Mouse (Mus musculus): ENCODE measurements around the gene Pik3c2b. TPM values are rescaled to one million over a fixed set of nuclear protein-coding genes. Genes with fewer than 3 reads are reported as not detected.
A peak's percentile ranks its signal among the peaks of the same experiment; 100 is the strongest.

Gene Pik3c2b
- polyA plus RNA-seq, 1 experiment from 2014 or later = 1.00 TPM

DNA sequence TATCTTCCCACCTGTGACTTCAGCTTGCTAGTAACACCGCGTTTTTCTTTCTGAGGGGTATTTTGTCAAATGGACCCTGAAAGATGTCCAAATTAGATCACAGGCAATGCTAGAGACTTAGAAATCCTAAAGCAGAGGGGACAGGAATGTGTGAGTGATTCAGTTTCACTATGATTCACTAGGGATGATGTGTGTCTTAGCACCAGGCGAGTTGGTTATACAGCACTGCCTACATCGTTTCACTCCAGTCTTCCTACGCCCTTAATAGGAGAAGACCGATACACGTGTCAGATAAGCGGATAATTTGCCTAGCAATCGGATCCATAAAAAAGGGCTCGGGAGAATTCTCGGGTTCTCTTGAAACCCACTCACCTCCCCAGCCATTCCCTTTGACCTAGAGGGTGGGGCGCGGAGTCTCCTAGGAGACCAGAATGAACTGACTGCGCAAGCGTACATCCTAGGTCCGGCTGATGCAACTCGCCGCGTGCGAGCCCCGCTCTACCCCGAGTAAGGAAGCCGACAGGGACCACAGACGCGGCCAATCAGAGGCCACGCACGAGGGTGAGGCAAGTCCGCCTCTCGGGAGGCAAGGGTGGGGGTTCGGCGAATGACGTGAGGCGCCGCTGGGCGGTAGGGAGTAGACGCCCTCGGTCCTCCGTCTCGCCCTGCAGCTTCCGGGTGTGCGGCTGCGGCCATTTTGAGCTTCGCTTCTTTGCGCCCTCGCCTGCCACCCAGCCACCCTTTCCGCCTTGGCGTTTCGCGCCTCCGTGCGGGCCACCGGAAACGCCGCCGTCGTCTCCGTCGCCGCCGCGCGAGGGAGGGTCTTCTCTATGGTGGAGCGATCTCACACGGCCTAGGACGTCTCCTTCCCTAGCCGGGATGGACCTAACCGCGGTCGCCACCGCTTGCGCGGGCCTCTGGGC lies 85.4 kb downstream of the Pik3c2b start, which contains the start of gene Ppp1r15b:
TSS of gene Ppp1r15b (plus strand) at position 506 of the 923 bp plus-strand sequence.
- H3K27me3 ChIP-seq (ENCODE audit: insufficient read depth, low read length) = no peaks in the 10 kb centered on the region
- H3K27ac ChIP-seq (ENCODE audit: low read depth) = peak within 1 kb of the TSS; percentile 98
- DNase-seq (peak; percentile 99), ATAC-seq (peak; percentile 96)
- H3K9ac ChIP-seq (replicated peaks) = peak within 1 kb of the TSS; percentile 88
- under 1% methylated on average over 59 of the region's 72 CpGs for WGBS (ENCODE audit: insufficient replicate concordance)
- H3K4me2 ChIP-seq (ENCODE audit: low read depth, low read length) = peak within 1 kb of the TSS; percentile 85
- peaks cover 17% of the 10 kb centered on the region for H3K4me1 ChIP-seq (ENCODE audit: insufficient read depth)
- peaks cover 19% of the 10 kb centered on the region for H3K36me3 ChIP-seq (replicated peaks; ENCODE audit: insufficient read depth, low read length)
- TF ChIP-seq CTCF (IDR thresholded peaks at IDR 0.05; ENCODE audit: low read depth) (peak; percentile 9), EP300 (IDR thresholded peaks at IDR 0.05; ENCODE audit: low read depth) (peak; percentile 85)
- H3K9me3 ChIP-seq (ENCODE audit: low read length) = no peaks in the 10 kb centered on the region
- peak within 1 kb of the TSS; percentile 82 for H3K4me3 ChIP-seq (ENCODE audit: low read depth, low read length)

DNA sequence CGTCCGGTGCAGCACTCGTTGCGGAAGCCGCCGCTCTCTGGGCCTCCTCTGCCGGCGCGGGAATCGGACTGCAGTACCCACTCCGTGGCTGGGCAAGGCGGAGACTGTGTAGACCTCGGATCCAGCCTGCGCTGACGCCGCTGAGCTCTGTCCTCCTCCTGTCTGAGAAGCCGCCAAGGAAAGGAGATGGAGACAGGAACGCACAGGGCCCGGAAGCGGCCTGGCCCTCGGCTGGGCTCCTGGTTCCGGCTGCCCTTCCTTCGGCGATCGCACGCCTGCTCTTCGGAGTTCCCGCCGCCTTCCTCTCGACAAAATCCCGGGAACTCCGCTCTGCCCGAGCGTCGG lies 86.1 kb downstream of the Pik3c2b start:
- ATAC-seq (no peak; the same call in 1 of the 2 replicates), DNase-seq (no peak)
- TF ChIP-seq EP300 (IDR thresholded peaks at IDR 0.05; ENCODE audit: low read depth) (no peak), CTCF (IDR thresholded peaks at IDR 0.05; ENCODE audit: low read depth) (no peak)
- no peaks in the 10 kb centered on the region for H3K9me3 ChIP-seq (ENCODE audit: low read length)
- peak overlapping the region; percentile 98 for H3K27ac ChIP-seq (ENCODE audit: low read depth)
- peaks cover 25% of the 10 kb centered on the region for H3K36me3 ChIP-seq (replicated peaks; ENCODE audit: insufficient read depth, low read length)
- H3K9ac ChIP-seq (replicated peaks) = peak overlapping the region; percentile 88
- H3K4me3 ChIP-seq (ENCODE audit: low read depth, low read length) = peak overlapping the region; percentile 82
- WGBS (ENCODE audit: insufficient replicate concordance) = under 1% methylated on average over 35 of the region's 35 CpGs
- no peaks in the 10 kb centered on the region for H3K27me3 ChIP-seq (ENCODE audit: insufficient read depth, low read length)
- H3K4me1 ChIP-seq (ENCODE audit: insufficient read depth) = peaks cover 17% of the 10 kb centered on the region
- H3K4me2 ChIP-seq (ENCODE audit: low read depth, low read length) = peak overlapping the region; percentile 85

DNA sequence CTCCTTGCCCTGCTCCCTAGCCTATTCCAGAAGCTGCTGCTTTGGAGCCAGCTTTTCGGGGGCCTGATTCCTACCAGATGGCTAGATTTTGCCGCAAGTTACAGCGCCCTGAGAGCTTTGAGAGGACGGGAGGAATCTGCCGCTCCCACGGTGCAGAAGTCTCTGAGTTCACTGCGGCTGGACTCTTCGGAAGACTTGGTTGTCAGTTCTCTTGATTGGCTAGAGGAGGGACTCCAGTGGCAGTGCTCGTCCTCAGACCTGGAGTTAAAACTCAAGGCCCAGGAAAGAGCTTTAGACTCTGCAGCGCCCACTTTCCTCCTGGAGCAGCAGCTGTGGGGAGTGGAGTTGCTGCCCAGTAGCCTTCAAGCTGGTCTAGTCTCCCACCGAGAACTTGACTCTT lies 86.5 kb downstream of the Pik3c2b start:
- Histone ChIP-seq H3K36me3 (replicated peaks; ENCODE audit: insufficient read depth, low read length) (peaks cover 29% of the 10 kb centered on the region), H3K4me3 (ENCODE audit: low read depth, low read length) (peak overlapping the region; percentile 82), H3K27me3 (ENCODE audit: insufficient read depth, low read length) (no peaks in the 10 kb centered on the region), H3K9me3 (ENCODE audit: low read length) (no peaks in the 10 kb centered on the region), H3K4me1 (ENCODE audit: insufficient read depth) (peaks cover 17% of the 10 kb centered on the region), H3K9ac (replicated peaks) (peak overlapping the region; percentile 88), H3K4me2 (ENCODE audit: low read depth, low read length) (peak overlapping the region; percentile 85), H3K27ac (ENCODE audit: low read depth) (peak overlapping the region; percentile 98)
- under 1% methylated on average over 11 of the region's 11 CpGs for WGBS (ENCODE audit: insufficient replicate concordance)
- DNase-seq (peak; percentile 45), ATAC-seq (no peak)
- no peak for TF ChIP-seq CTCF (IDR thresholded peaks at IDR 0.05; ENCODE audit: low read depth)
- no peak for TF ChIP-seq EP300 (IDR thresholded peaks at IDR 0.05; ENCODE audit: low read depth)

- Histone ChIP-seq H3K36me3 (replicated peaks; ENCODE audit: insufficient read depth, low read length) (peaks cover 36% of the 10 kb centered on the region), H3K9me3 (ENCODE audit: low read length) (no peaks in the 10 kb centered on the region)
- no peak for ATAC-seq
Measured at GRCm38 (mm10) chr1:133132388-133133326, 87.2 kb downstream of the Pik3c2b start.

DNA sequence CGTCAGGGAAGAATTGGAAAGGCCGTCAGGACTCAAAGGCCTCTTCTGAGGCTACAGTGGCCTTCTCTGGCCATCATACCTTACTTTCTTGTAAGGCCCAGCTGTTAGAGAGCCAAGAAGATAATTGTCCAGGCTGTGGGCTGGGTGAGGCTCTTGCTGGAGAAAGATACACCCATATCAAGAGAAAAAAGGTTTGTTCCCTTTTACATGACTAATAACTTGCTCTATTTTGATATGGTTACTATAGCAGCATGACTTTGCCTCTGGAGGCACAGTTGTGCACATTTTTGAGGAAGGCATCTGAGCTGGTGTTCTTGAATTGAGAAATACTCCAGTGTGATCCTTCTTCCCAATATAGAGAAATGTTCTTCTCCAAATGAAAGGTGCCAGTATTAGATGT lies 88.0 kb downstream of the Pik3c2b start:
- H3K36me3 ChIP-seq (replicated peaks; ENCODE audit: insufficient read depth, low read length) = peaks cover 44% of the 10 kb centered on the region
- H3K4me1 ChIP-seq (ENCODE audit: insufficient read depth) = peaks cover 20% of the 10 kb centered on the region
- peak overlapping the region; percentile 82 for H3K4me3 ChIP-seq (ENCODE audit: low read depth, low read length)
- WGBS (ENCODE audit: insufficient replicate concordance) = 0% methylated on average over 2 of the region's 2 CpGs
- DNase-seq (no peak), ATAC-seq (no peak)
- no peaks in the 10 kb centered on the region for H3K27me3 ChIP-seq (ENCODE audit: insufficient read depth, low read length)
- H3K9ac ChIP-seq (replicated peaks) = peak overlapping the region; percentile 88
- no peaks in the 10 kb centered on the region for H3K9me3 ChIP-seq (ENCODE audit: low read length)
- peak overlapping the region; percentile 85 for H3K4me2 ChIP-seq (ENCODE audit: low read depth, low read length)
- TF ChIP-seq CTCF (IDR thresholded peaks at IDR 0.05; ENCODE audit: low read depth) (no peak), EP300 (IDR thresholded peaks at IDR 0.05; ENCODE audit: low read depth) (peak; percentile 94)
- H3K27ac ChIP-seq (ENCODE audit: low read depth) = peak overlapping the region; percentile 98

More at GRCm38 (mm10) chr1:133132388-133133326, 87.2 kb downstream of the Pik3c2b start:
- TF ChIP-seq CTCF (IDR thresholded peaks at IDR 0.05; ENCODE audit: low read depth) (no peak), EP300 (IDR thresholded peaks at IDR 0.05; ENCODE audit: low read depth) (no peak)
- H3K4me1 ChIP-seq (ENCODE audit: insufficient read depth) = peaks cover 17% of the 10 kb centered on the region
- peak; percentile 36 for DNase-seq
- no peaks in the 10 kb centered on the region for H3K27me3 ChIP-seq (ENCODE audit: insufficient read depth, low read length)
- peak overlapping the region; percentile 85 for H3K4me2 ChIP-seq (ENCODE audit: low read depth, low read length)
- peak overlapping the region; percentile 98 for H3K27ac ChIP-seq (ENCODE audit: low read depth)
- 2% methylated on average over 26 of the region's 26 CpGs for WGBS (ENCODE audit: insufficient replicate concordance)
- H3K9ac ChIP-seq (replicated peaks) = peak overlapping the region; percentile 88
- H3K4me3 ChIP-seq (ENCODE audit: low read depth, low read length) = peak overlapping the region; percentile 82

Data from liver, postnatal 0 days (tissue).